Mouse (Mus musculus): ENCODE results near the gene Tubgcp4. TPM values are rescaled to one million over a fixed set of nuclear protein-coding genes. Genes with fewer than 3 reads are reported as not detected.
"Not testable (repeated sequence)": the region's sequence is repeated elsewhere in the genome, so short reads cannot be mapped to it uniquely, and the experiment has no call there.

The Tubgcp4 gene
- 10 to 100 TPM in 1 of 2 experiments, 1 to 10 TPM in 1; 9.0 to 15.3 TPM for total RNA-seq (2021)
- long read RNA-seq, experiment 1, full-length matches to known transcripts, result 19 of 23 reads
- long read RNA-seq, experiment 1, partial matches to known transcripts, result 0 of 23 reads
- long read RNA-seq, experiment 1, other reads (novel, unspliced or antisense), result 4 of 23 reads
- long read RNA-seq, experiment 2, full-length matches to known transcripts, result 13 of 15 reads
- long read RNA-seq, experiment 2, partial matches to known transcripts, result 1 of 15 reads
- long read RNA-seq, experiment 2, other reads (novel, unspliced or antisense), result 1 of 15 reads

GRCm38 (mm10) chr2:121170481-121170971, at the start of gene Tubgcp4:
Gene Tubgcp4 (plus strand): TSS chr2:121170654.
- peak; percentile 28 for DNase-seq (ENCODE audit: low spot score)

GRCm38 (mm10) chr2:121126302-121126701, 44.2 kb upstream of the Tubgcp4 start:
- DNase-seq (ENCODE audit: low spot score), result not testable (repeated sequence)

DNA sequence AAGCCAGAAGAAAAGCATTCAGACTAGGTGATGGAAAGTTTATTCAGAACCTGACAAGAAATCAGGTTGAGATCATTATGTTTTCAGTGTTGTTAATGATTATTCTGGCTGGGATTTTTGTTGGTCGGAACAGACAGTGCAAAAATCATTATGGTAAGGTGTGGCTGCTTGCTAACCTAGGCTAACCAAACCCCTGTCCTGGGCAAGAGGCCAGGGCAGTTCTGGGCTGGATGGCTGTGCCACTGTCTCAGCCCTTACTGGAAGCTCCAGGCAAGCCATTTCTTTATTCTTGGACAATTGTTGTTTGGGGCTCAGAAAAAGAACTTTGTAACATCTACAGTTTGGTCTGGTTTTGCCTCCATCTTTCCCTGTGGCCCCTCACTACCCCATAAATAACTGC, 42.9 kb upstream of the Tubgcp4 start:
- no peak for DNase-seq (ENCODE audit: low spot score)

- no peak for DNase-seq (ENCODE audit: low spot score)
These were observed 41.4 kb upstream of the Tubgcp4 start for GRCm38 (mm10) chr2:121128865-121129620.

GRCm38 (mm10) chr2:121132822-121133221, 37.6 kb upstream of the Tubgcp4 start:
- no peak for DNase-seq (ENCODE audit: low spot score)

GRCm38 (mm10) chr2:121137371-121137770, 33.1 kb upstream of the Tubgcp4 start:
- no peak for DNase-seq (ENCODE audit: low spot score)

GRCm38 (mm10) chr2:121139266-121140017, 31.0 kb upstream of the Tubgcp4 start:
- peak; percentile 41 for DNase-seq (ENCODE audit: low spot score)

GRCm38 (mm10) chr2:121140018-121140882, 30.2 kb upstream of the Tubgcp4 start, which contains the start of the genes Adal and Lcmt2:
Gene Adal (plus strand): TSS chr2:121140428.
Gene Lcmt2 (minus strand): TSS chr2:121140653.
- DNase-seq (ENCODE audit: low spot score), result peak; percentile 88

DNA sequence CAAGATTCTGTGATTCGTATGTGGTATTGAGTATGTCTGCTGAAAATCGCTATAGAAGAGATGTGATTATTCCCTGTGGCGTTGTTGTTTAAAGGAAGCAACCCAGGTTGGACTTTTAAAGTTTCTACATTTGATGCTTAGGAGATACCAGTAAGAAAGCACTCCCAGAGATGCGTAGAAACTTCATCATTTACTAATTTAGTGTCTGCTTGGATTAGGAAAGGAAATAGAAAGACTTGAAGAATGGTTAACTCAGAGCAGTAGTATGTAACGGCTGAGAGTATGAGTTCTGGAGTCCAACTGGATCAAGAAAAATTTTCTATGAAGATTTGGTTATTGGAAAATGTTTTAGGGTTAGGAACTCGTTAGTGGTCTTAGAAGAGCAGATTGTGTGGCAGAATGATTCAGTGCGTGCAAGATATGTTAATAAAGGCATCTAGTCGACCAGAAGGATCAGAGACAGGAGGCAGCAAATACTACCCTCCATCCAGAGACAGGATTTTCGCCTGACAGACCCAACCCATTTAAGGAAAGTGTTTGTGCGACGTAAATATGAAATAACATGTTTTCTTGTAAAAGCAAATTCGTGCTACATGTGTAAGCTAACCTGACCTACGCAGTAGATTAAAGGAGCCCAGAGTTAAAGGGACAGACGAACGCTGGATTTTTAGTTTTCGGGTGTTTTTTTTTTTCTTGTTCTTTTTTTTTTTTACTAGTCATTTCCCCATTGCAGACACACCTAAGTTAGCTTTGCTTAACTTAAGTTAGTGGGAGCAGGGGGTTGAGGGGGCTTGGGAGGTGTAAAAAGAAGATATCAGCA, 29.0 kb upstream of the Tubgcp4 start:
- DNase-seq (ENCODE audit: low spot score), result no peak

- DNase-seq (ENCODE audit: low spot score), result no peak
These were observed 28.0 kb upstream of the Tubgcp4 start for GRCm38 (mm10) chr2:121142415-121142814.

DNA sequence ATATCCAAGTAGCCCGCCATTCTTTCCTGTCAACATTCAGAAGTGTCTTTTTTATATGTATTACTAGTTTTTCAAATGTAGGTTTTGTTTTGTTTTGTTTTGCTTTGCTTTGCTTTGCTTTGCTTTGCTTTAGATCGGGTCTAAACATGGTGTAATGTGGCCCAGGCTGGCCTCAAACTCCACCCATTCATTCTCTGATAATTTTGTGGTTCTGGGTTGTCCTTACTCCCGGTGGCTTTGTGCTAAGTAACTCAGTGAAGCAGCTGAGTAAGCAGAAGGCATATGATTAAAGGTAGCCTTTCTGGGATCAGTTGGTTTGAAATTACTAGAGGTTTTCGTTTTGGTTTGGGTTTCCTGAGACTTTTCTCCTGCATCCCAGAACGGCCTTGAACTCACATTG, 20.8 kb upstream of the Tubgcp4 start:
- no peak for DNase-seq (ENCODE audit: low spot score)

DNA sequence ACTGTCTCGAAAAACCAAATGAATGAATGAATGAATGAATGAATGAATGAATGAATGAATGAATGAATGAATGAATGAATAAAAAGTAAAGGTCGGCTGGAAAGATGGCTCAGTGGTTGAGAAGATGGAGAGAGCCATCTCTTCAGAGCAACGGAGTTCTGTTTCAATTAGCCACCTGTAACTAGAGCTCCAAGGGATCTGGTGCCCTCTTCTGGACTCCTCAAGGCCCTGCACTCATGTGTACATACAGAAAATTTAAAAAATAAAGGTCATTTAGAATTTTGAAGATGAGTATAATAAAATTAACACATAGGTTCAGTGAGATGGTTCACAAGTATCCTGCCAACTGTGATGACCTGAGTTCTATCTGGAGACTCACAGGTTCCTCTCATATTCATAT, 17.4 kb upstream of the Tubgcp4 start:
- no peak for DNase-seq (ENCODE audit: low spot score)

DNA sequence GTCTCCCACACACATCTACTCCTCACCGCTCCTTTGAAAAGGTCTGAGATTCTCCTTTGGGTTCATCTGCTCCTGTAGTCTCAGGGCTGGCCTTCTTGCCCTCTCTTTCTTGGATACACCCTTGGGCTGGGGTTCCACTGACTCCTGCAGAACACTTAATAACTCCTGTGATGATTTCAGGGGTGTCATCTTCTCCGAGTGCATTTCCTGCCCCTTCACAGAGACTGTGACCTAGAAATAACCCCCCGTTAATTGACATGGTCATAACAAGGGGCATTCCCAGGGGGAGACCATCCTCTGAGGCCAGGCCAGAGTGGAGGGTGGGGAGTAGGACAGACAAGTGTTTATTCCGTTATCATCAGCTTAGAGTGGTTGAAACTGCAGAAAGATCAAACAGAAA, 1.3 kb upstream of the Tubgcp4 start:
- DNase-seq (ENCODE audit: low spot score), result no peak

DNA sequence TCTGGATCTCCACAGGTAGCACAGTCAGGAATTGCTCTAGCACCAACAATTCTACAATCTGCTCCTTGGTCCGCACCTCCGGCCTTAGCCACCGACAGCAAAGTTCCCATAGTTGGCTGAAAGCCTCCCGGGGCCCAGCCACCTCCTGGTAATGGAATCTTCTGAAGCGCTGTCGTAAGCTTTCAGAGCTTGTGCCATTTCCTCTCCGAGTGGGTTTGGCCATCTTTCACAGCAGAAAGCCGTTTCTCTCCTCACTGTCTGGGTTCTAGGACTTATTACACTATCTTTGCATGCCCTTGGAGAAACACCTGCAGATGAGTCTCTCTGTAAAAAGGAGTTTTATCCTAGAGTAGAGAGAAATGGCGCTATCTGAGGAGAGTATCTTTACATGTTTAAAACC, 552 bp upstream of the Tubgcp4 start:
- peak; percentile 26 for DNase-seq (ENCODE audit: low spot score)

GRCm38 (mm10) chr2:121170980-121171742, 707 bp downstream of the Tubgcp4 start, which contains the start of gene Zscan29:
Gene Zscan29 (minus strand): TSS chr2:121171125.
- peak; percentile 84 for DNase-seq (ENCODE audit: low spot score)

DNA sequence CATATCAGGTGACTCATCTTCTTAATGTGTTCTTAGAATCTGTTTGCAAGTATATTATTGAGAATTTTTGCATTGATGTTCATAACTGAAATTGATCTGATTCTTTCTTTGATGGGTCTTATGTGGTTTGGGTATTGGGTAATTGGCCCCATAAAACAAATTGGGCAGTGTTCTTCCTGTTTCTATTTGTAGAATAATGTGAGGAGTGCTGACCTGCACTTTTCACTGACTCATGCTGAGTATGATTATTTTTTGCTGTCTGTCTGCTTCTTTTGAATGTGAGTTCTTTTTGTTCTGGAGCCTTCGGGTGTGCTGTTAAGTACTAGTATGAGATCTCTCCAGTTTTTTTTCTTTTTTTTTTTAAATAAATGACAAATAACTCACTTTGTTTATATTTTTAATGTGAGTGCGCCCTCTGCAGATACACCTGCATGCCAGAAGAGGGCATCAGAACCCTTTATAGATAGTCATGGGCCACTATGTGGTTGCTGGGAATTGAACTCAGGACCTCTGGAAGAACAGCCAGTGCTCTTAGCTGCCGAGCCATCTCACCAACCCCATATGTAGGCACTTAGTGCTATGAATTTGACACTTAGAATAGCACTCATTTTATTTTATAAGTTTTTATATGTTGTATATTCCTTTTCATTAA, 8.5 kb downstream of the Tubgcp4 start:
- DNase-seq (ENCODE audit: low spot score), result no peak

DNA sequence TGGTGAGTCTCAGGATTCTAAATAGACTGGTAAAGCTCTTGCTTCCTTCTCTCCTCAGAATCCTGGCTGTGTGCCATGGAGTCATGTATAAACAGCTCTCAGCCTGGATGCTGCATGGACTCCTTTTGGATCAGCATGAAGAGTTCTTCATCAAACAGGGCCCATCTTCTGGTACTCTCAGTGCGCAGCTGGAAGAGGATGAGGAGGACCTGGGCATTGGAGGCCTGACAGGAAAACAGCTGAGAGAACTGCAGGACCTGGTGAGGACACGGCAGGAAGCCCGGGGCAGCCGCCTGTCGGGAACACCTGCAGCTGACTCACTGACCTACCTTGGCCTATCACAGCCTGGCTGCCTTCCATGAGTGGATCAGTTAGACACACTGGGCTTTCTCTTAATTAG, 13.0 kb downstream of the Tubgcp4 start:
- no peak for DNase-seq (ENCODE audit: low spot score)

- no peak for DNase-seq (ENCODE audit: low spot score)
These were observed 13.7 kb downstream of the Tubgcp4 start for GRCm38 (mm10) chr2:121184142-121184541.

GRCm38 (mm10) chr2:121188530-121188929, 18.1 kb downstream of the Tubgcp4 start:
- no peak for DNase-seq (ENCODE audit: low spot score)

All from gastrocnemius, adult 18-20 months (tissue).